Mouse (Mus musculus) layer of hippocampus, postnatal 36 days (tissue): ENCODE results near the gene Anxa5. TPM values are rescaled to one million over a fixed set of nuclear protein-coding genes. Genes with fewer than 3 reads are reported as not detected.

Experiments
- DNase-seq, 2 experiments: peaks; one replicate each; pipeline ENCODE4 v3.0.0; 2022
- total RNA-seq, 2 experiments: library from RNA; stranded (reverse); gene quantifications; 2 replicates each; pipeline ENCODE4 v1.2.3; 2021

The Anxa5 gene
- 10 to 100 TPM; 46.6 to 49.3 TPM for total RNA-seq

- peak; percentile 87 to 90 for DNase-seq
Measured at GRCm38 (mm10) chr3:36475532-36476087, at the start of gene Anxa5, which contains the start of gene 1810062G17Rik. Gene Anxa5, minus strand, starts transcription at chr3:36475894. Gene 1810062G17Rik, plus strand, starts transcription at chr3:36475937.

DNA sequence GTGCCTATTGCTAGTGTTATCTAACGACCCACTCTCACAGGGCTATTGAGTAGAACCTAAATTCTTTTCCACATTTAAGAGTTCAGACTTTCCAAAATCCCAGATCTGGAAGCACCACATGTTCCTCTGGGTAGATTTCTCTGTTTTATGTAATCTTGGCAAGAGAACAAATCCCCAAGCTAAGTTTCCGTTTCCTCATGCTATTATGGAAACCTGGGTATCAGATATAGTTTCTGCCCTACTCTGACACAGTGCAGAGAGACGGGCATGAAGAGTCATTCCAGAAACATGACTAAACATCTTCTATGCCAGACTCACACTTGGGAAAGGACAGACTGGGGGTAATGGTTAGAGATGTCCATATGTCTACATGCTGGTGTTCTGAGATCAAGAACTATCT, 48.8 kb upstream of the Anxa5 start:
- DNase-seq = no peak

GRCm38 (mm10) chr3:36522137-36522536, 46.4 kb upstream of the Anxa5 start:
- DNase-seq = no peak

DNA sequence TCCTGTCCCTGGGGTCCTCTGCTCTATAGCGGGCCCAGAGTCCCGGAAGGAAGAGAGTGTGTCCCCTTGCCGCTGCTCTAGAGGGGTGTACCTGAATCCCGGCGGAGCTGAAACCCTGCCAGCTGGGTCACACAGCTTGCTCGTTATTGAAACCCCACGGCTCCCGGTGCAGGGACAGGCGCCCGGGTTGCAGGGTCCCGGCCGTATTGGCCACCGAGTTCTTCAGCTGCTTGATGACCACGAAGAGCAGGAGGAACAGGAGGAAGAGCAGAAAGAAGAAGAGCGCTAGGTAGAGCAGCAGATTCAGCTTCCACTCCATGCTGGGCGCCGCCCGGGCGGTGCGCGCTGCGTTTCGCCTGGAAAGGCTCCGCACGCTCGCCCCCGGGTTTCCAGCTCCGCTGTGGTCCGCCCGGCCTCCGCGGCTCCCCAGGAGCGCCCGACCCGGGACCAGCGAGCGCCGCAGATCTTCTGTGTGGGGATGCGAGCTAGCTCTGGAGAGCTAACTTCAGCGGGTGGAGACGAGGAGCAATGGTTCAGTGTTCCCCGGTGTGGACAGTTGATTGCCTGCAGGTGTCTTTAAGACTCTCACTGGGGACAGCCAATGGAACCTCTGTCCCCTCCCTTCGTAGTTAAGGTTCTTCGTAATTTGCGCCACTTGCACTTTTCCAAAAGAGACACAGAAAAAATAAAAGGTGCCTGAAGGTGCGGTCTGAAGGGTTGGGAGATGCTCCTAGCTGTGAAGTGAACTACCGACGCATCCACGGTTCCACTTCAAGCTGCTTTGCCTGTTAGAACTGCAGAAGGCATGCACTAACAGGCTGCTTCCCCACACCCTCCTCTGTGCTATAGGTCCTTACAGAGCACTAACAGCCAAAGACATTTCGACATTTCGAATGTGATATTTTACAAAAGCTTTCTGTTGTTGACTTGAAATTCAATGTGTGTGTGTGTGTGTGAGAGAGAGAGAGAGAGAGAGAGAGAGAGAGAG, 45.7 kb upstream of the Anxa5 start, which contains the start of gene Gm11549:
Gene Gm11549 (minus strand): TSS at position 741 of the 988 bp plus-strand sequence.
- peak; percentile 23 to 35 for DNase-seq

- DNase-seq = no peak
Measured at GRCm38 (mm10) chr3:36516196-36516595, 40.5 kb upstream of the Anxa5 start.

GRCm38 (mm10) chr3:36511491-36511890, 35.8 kb upstream of the Anxa5 start:
- no peak for DNase-seq

DNA sequence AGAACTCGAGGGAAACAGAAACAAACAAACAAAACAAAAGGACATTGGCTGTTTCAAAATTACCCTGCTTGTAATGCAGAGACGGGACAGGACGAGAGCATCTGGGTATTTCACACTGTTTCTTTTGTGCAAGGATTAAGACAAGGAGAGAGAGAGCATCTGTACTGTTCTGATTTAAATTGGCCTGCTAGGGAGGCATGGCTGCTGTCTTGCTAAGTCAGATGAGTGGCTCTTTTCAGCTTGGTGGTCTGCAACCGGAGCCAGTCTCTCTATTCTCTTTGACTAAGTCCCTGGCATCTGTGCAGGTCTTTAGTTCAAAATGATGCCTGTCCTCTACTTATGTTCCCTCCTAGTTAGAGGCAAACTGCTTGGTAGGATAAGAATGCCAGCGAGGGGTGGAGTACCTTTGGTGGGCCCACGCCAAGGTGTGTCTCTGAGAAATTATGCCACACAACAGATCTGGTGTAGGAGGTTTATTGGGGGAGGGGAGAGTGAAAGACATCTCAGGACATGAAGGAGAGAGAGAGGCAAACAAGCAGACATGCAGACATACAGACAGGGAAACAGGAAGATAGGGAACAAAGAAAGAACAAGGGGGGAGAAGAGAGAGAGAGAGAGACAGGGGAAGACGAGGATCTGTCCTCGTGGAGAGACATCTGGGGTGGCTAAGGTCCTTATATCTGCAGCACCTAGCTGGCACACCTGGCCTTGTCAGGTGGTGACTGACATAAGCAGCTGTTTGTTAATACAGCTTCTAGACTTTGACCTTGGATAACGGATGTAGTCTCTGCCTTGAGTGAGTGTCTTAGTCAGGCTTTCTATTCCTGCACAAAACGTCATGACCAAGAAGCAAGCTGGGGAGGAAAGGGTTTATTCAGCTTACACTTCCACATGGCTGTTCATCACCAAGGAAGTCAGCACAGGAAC, 30.4 kb upstream of the Anxa5 start:
- no peak for DNase-seq

DNA sequence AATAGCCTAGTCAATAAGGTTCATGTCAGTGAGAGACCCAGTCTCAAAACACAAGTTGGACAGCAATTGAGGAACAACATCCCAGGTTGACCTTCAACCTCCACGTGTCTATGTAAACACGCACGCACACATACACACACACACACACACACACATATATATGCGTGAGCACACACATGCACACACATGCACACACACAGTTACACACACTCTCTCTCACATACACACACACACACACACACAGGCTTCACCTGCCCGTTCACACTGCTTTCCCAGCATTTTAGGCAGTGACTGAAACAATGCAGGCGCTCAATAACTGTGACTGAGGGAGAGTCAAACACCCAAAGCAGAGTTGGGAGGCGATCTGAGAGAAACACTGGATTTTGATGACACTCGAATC, 29.6 kb upstream of the Anxa5 start:
- no peak for DNase-seq

- no peak for DNase-seq
Measured at GRCm38 (mm10) chr3:36501546-36501945, 25.9 kb upstream of the Anxa5 start.

DNA sequence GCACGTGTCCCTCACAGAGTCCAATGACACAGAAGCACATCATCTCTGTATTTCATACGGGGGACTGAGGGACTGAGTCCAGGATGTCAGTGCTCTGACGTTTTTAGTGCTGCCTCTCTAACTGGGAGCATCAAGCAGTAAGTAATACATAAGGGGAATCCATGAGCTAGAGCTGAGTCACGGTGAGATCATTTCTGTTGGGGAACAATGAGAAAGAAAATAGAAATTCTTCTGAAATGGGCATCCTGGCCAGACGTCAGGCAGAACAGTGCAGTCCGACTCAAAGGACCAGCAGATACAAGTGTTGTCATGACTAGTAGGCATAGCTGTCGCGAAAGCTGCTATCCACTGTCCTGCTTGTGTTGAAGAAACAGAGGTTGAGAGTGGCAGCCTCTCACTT, 25.3 kb upstream of the Anxa5 start:
- DNase-seq = no peak

DNA sequence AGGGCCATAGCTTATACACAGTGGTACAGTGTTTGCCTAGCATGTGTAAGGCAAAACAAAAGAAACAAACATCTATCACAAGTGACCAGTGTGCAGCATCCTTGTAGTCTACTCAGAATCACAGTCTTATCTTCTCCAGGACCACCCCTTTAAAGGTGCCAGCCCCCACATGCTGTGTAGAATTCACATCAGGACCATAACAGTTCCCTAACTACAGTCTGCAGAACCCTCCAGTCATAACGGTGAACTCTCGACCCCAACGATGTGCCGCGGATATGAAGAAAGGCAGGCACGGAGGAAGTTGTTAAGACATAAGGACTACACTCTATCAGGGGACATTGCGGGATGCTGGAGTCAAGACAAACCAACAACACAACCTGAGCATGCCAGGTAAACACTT, 23.7 kb upstream of the Anxa5 start:
- no peak for DNase-seq

DNA sequence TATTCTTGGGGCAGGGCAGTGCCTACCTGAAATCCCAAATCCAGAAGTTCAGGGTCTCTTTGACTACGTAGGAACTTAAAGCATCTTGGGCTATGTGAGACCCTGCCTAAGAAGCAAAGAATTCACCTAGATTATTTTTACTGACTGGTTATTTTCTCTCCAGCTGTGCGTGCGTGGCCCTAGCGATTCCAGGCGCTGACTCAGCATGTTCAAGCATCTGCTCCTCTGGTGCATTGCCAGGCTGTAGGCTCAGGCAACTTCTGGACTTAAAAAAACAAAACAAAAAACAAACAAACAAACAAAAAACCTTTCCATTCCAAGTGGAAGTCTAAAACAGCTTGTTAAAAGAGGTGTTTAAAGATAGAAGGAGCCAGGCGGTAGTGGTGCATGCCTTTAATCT, 22.5 kb upstream of the Anxa5 start:
- no peak for DNase-seq

- DNase-seq = peak; percentile 54 to 68
Measured at GRCm38 (mm10) chr3:36496746-36497145, 21.1 kb upstream of the Anxa5 start.

DNA sequence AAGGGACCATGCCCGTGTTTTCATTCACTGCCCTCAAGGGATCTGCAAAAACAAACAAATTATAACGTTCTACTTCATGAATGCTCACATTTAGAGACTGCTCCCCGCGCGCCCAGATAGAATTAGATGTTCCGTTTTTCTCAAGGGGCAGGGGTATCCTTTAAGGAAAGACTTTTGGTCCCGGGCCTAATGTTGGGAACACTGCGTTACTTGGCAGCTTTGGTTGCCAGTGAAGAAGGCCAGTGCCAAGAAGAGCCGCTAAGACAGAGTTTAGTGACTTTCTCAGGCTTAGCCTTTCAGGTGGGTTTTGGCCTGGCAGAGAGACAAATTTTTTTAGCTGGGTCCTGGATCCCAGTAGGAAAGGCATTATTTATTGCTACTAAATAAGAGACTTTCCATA, 20.6 kb upstream of the Anxa5 start:
- DNase-seq = no peak

- DNase-seq = peak; percentile 80 to 81
Measured at GRCm38 (mm10) chr3:36495436-36495835, 19.7 kb upstream of the Anxa5 start.

DNA sequence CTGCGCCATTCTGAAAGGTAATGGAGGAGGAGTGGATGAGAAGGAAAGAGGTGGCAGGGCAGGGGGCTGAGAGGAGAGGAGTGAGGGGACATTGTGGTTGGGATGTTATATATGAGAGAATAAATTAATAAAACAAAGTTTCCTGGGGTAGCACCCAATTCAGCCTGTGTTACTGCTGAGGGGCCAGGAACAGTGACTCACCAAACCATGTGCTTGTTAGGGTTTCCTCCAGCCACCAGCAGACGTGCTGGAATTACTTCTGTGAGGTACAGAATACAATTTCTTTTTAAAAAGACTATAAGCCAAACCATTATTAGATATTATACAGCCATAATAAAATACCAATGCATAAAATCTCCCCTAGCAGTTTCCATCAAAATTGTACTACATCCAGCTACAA, 18.9 kb upstream of the Anxa5 start:
- no peak for DNase-seq

DNA sequence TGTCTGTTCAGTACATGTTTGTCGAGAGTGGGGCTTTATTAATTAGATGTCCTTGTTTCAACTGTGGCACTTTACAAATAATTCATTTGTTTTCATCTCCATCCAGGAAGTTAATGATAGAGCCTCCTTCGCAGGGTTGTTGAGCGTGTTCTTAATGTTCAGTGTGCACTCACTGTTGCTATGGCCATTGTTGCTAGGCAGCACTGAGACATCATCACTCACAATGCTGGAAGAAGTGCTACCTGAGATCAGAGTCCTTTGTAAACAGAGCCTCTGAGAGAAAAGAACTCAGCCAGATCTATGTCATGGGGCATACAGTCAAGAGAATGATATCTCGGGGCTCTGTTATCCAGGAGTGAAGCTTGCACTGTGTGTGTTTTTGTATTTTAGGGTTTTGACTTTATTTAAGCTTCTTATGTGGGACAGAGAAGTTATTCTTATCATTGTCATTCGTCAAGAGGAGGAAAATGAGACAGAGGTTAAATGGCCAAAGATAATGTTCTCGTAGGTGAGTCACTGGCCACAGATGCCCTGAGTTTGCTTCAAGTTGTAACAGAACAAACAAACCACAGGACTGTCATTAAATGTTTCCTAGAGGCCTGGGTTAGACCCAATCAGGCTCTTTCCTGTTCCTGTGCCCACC, 18.1 kb upstream of the Anxa5 start:
- no peak for DNase-seq

GRCm38 (mm10) chr3:36492716-36493391, 17.2 kb upstream of the Anxa5 start:
- DNase-seq = no peak

- no peak for DNase-seq
Measured at GRCm38 (mm10) chr3:36491535-36491934, 15.8 kb upstream of the Anxa5 start.

DNA sequence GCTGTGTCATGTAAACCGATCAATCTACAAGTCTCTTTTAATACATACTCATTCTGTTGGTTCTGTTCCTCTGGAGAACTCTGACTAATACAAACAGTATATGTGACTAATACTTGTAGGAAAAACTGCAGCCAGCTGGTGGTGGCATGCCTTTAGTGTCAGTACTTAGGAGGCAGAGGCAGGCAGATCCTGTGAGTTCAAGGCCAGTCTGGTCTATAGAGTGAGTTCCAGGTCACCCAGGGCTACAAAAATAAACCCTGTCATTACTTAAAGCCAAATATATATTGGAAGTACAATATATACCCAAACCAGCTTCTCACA, 13.9 kb upstream of the Anxa5 start:
- DNase-seq = no peak

DNA sequence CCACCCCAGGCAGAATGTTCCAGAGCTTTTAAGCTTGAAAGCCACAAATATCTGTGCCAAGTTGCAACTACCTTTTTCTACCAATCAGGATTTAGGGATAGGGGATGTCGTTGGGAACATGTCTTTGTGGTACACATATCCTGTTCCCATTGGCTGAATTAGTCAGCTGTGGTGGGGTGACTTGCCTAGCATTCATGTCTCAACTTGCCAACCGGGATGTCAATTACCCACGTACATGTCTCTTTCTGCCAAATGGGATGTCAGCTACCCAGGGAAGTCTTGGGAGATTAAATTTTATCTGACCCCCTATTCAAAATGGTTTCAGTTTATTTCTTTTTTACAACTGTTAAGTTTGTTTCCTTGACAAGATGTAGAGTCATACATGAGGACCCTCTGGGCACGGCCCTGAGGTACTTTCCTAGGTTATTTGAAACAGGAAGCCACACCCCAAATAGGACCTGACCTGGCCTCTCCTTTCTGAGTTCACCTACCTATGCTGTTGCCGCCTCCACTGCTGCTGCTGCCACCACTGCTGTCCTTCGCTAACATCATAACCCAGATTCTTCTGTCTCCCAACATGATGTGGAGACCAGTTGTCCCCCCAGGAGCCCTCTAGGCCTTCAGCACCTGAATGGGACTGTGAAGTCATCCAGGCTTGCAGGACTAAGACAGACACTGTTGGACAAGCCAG, 13.3 kb upstream of the Anxa5 start:
- DNase-seq = no peak
